Mouse (Mus musculus): ENCODE data around the gene Serpinf2. TPM values are rescaled to one million over a fixed set of nuclear protein-coding genes. Genes with fewer than 3 reads are reported as not detected.

The Serpinf2 gene
- polyA plus RNA-seq, 1 experiment, result 0.10 TPM

DNA sequence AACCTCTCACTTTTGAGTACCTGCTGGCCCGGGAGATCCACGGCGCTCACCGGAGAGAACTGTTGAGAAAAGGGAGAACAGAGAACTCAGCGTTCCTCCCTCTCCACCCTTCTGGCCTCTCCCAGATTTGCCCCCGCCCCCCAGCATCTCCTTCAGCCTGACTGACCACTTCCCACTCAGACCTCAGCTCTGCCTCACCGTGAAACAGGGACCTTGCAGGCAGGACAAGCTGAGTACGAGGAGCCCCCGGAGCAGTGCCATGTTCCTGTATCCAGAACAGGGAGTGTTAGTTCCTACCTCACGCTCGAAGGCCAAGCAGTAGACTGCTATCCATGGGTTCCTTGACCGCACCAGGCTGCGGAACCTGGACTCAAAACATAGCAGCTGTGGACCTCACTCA, 1.2 kb downstream of the Serpinf2 start:
- no peak for DNase-seq (ENCODE audit: extremely low spot score in 1 of 2, low spot score in 1 of 2)

DNA sequence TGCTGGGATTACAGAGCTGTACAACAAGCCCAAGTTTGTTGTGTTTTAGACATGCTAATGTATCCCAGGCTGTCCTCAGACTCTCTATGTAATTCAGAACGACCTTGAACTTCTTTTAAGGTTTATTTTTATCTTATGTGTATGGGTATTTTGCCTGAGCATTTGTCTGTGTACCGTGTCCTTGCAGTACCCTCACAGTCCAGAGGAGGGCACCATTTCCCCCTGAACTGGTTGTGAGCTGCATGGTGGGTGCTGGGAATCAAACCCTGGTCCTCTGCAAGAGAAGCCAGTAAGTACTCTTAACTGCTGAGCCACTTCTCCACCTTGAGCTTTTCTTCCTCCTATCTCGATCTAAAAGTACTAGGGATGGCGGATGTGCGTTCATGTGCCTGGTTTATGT, 5.3 kb downstream of the Serpinf2 start:
- DNase-seq (ENCODE audit: extremely low spot score in 1 of 2, low spot score in 1 of 2), result no peak

DNA sequence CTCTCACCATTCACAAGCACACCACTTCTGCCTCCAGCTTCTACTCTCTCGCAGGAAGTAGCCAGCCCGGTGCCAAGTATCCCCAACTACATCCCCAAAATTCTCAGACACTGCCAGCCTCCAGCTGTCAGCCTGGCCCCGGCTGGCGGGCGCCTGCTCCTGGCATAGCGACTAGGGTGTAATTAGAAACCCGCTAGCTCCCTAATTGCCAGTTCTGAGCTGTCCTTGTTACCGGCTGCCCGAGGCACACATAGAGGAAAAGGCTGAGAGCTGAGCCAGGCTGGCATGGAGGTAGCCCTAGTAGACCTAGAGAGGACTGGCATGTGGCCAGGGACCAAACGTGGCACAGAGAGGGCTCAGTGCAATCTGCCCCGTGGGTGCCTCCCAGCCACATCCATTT, 8.1 kb downstream of the Serpinf2 start:
- peak; percentile 72 to 76 for DNase-seq (ENCODE audit: extremely low spot score in 1 of 2, low spot score in 1 of 2)

DNA sequence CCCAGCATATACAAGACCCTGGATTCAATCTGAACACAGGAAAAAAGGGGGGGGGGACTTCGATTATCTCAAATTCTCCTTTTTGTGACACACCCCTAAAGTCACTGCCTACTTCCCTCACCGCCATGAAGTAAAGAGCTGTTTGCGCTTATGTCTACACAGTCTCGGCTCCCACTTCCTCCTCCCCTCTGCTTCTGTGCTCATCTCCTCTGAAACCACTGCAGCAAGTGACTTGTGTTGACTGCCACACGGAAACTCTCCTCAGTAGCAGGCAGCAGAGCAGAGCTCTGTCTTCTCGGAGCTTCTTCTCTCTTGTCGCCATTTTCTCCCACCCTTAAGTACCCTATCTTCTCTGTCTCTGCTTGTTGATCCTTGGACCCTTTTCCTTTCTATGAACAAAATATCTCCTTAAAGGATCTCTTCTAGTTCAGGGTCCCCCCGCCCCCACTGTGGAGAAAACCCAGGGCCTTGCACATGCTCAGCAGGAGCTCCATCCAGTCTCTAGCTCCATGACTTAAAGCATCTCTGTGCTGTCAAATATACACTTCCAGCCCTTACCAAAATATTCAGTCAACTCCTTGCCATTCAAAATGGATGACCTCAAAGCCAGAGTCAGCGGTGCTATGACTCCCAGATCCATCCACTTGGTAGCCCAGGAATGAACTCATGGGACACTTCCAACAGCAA, 10.2 kb downstream of the Serpinf2 start:
- no peak for DNase-seq (ENCODE audit: extremely low spot score in 1 of 2, low spot score in 1 of 2)

DNA sequence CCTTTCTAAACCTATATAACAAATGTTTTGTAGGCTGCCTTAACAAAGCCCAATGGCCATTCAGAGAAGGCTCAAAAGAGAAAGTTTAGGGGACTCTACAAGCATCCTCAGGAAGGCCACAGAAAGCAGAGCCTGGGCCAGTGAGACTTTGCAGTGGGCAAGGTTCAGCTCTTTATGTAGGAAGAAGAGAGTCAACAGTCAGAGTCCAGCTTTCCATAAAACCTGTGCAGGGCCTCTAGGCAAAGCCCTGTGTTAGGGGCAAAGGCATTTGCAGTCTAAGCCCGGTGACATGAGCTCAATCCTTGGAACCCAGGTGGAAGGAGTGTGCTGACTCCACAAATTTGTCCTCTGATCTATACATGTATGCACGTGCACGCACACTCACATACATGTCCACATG, 14.9 kb downstream of the Serpinf2 start:
- no peak for DNase-seq (ENCODE audit: extremely low spot score in 1 of 2, low spot score in 1 of 2)

DNA sequence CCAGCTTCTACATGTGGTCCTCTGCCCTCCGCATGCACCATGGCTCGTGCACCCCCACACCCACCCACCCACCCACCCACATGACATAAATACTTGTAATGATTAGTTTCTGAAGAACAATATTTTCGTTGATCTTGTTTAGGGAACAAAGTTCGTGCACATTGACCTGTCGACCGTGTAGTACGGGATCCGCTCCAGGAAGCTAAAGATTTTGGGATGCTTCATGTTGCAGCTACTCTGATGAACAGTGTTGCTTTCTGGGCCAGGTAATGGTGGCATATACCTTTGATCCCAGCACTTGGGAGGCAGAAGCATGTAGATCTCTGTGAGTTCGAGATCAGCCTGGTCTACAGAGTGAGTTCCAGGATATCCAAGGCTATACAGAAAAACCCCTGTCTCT, 15.4 kb downstream of the Serpinf2 start:
- DNase-seq (ENCODE audit: extremely low spot score in 1 of 2, low spot score in 1 of 2), result no peak

DNA sequence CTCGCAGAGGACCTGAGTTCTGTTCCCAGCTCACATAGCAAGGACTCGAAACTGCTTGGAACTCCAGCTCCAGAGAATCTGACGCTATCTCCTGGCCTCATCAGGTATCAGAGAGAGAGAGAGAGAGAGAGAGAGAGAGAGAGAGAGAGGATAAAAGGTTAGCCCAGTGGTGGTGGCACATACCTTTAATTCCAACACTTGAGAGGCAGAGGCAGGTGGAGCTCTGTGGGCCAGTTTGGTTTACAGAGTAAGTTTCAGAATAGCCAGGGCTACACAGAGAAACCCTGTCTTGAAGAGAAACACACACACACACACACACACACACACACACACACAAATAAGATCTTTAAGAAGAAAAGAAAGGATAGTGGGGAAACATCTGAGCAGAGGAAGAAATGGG, 16.3 kb downstream of the Serpinf2 start:
- no peak for DNase-seq (ENCODE audit: extremely low spot score in 1 of 2, low spot score in 1 of 2)

DNA sequence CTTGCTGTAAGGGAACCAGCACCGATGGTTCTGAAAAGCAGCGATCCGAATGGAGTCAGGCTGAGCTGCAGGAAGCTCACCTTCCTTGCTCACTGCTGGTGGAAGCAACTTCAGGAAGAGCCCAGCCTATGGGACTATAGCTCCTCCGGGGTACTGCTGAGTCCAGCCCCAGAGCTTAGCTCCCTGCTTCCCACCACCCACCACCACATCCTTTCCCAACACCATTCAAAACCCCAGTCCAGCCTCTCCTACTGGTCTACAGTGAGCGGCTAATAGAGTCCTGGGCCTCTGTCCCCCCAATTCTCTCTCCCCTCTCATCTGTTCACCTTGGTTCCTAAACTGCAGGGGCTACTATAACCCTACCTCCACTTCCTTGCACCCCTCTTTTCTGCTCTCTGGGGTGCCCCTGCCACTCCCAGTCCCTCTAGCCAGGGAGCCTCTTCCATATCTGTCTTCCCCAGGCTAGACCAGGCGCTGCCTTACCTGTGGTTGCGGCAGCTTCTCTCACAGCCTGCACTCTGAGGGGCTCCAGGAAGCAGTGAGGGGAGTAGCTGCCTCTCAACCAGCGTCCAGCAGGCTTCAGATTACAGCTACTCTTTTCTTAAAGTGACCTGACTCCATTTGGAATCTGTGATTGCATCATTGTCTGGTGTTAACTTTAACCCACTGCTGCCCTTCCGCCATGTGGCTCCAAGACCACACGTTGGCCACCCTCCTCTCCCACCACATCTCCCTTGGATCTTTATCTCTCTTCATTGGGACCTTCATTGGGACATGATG, 17.2 kb downstream of the Serpinf2 start, which contains the start of gene Serpinf1:
TSS of gene Serpinf1 (minus strand) at position 689 of the 780 bp plus-strand sequence.
- no peak for DNase-seq (ENCODE audit: extremely low spot score in 1 of 2, low spot score in 1 of 2)

DNA sequence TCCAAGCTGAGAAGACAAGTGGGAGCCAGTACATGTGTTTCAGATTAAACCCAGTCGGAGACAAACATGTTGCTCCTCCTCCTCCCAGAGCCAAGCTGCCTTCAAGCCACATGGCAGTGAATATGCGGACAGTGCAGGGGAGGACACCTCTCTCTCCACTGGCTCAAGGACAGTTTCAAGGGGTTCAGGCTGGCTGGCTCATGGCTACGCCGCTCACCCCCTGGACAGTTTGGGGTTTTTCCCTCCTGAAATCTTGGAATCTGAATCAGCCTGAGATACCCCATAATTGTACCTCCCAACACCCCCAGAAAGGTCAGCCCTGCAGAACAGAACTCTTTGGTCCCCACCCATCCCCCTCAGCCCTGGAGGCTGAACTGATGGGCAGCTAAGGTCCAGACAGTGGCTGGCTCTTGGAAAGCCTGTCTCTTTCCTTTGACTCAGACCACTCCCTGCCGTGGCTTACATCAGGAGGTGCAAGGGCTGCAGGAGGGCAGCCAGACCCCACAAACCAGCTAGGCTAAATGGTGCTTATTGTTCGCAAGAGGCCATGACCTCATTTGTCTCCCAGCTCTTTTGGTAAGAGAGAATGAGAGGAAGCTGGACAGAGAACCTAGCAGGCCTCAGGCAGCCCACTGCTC, 17.9 kb downstream of the Serpinf2 start:
- DNase-seq (ENCODE audit: extremely low spot score in 1 of 2, low spot score in 1 of 2), result no peak

DNA sequence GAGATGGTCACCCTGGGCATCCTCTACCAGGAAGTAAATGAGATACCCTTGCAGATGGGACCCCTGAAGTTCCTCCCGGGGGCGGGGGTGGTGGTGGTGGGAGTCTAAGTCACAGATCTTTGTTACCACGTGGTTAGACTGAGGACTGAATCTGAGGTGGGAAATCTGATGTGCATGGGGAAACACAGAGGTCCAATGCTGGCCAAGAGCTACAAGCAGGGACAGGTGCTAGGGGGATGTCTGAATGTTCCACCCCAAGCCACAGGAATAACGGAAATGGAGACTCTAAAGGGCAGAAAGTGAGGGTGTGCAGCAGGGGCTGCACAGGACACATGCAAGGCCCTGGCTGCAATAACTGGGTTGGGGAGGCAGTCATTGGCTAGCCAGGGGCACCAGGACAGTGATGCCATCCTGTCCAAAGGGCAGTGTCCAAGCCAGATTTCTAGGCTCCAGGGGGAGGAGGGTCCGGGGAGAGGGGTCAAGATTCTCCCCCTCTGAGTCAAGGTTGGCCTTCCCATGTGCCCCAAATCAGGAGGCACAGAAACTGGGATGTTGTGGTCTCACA, 18.5 kb downstream of the Serpinf2 start:
- DNase-seq (ENCODE audit: extremely low spot score in 1 of 2, low spot score in 1 of 2), result no peak

DNA sequence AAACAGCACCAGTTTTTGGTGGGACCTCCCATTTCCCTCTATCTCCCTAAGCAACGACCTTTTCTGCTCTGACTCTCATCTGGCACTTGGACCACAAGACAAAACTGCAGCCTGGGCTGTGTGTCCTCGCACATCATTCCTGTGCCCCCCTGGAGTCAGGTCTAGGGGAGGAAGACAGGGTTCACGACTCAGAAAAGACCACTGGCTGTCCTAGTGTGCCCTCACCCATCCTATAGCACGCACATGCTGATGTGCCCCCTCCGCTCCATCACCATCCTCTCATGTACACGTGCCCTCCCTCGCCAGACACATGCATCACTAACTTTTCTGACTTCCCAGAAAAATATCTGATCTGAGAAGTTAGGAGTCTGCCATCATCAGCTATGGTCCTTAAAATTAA, 19.4 kb downstream of the Serpinf2 start:
- no peak for DNase-seq (ENCODE audit: extremely low spot score in 1 of 2, low spot score in 1 of 2)

DNA sequence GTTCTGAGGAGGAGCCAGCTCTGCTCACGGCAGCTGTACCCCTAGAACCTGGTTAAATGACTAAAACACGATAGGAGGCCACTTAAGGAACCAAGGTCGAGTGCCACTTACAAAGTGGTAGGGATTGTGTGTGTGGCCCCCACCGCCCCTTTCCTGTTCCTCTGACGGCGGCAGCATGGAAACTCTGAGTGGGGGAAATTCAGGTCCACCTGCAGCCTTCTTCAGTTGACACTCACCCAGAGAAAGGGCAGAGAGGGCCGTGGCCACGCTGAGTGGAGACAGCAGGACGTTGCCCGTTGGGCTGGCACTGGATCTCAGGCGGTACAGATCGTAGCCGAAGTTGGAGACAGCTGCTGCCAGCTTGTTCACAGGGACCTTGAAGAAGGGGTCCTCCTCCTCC, 23.4 kb downstream of the Serpinf2 start:
- no peak for DNase-seq (ENCODE audit: extremely low spot score in 1 of 2, low spot score in 1 of 2)

DNA sequence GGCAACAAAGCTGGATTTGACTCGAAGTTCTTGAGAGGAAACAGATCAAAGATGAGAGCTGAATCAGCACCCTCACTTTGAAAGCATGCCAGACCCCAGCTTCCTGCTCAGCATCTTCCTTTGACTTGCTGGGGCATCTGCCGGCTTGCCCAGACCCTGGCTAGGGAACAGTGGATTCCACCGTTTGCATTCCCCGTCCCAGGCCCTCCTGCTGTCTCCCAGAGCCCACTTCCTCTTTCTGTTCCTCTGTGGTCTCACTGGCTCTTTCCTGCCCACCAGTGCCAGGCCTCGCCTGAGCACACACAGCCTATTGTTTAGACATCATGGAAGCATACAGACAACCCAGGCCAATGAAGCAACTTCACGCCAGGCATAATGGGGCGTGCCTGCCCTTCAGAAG, 24.3 kb downstream of the Serpinf2 start:
- no peak for DNase-seq (ENCODE audit: extremely low spot score in 1 of 2, low spot score in 1 of 2)

DNA sequence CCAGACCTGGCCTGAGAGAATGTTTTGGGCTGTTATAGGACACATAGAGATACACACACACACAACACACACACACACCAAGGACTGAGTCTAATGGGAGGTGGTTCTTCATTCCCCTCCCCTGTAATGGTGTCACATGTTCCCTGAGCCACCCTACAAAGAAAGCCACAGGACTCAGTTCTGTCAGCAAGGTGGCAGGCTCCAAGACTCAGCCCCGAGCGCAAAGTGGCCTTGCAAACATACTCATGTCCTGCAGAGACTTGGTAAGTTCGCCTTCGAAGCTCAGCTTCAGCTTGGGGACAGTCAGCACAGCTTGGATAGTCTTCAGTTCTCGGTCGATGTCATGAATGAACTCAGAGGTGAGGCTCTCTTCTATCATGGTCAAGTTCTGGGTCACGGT, 28.8 kb downstream of the Serpinf2 start:
- no peak for DNase-seq (ENCODE audit: extremely low spot score in 1 of 2, low spot score in 1 of 2)

DNA sequence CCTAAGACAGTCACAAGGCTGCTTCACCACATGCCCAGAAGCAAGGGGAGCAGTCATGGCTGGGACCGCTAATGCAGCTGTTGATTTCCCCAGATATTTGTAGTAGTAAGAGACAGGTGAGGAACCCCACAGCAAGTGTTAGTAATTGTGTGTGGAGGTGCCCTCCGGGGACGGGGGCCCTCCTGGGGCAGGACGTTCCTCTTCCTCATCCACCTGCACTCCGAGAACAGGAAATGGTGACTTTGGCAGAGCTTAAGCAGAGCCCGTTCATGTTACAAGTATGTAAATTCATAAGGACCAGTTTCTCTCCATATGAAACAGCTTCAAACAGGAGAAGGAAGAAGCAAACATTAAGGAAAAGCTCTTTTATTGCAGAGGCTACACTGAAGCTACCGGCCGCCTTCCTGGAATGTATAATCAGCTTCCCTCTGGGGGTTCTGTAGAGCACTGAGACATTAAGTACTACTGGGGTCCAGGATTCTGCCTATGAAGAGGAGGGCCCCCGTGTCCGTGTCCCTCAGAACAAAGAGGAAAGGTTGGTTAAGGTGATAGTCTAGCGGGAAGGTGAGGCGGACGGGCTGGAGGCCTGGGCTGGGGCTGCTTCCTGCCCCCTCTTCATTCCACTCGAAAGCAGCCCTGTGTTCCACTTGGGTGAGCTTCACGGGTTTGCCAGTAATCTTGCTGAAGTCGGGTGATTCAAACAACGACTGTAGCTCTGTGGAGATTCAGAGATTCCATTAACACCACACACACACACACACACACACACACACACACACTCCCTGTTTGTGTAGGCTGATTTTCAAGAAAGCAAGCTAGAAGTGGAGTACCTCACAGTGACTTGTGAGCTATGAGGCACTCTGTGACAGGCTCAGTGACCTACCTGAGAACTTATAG, 29.5 kb downstream of the Serpinf2 start:
- no peak for DNase-seq (ENCODE audit: extremely low spot score in 1 of 2, low spot score in 1 of 2)

DNA sequence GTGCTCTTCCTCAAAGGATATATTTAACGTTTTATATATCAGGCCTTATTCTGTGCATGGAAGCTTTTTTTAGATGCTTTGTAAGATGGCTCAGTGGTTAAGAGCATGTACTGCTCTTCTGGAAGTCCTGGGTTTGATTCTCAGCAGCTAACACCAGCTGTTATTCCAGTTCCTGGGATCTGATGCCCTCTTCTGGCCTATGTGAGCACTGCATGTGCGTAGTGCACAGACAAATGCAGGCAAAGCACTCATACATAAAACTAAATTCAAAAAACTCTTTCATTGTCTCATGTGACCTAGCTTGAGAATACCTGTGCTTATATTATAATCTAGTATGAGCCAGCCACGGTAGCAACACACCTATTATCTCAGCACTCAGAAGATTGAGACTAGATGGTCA, 32.5 kb downstream of the Serpinf2 start:
- peak in 1 of 2 experiments; percentile 51 for DNase-seq (ENCODE audit: extremely low spot score in 1 of 2, low spot score in 1 of 2)

DNA sequence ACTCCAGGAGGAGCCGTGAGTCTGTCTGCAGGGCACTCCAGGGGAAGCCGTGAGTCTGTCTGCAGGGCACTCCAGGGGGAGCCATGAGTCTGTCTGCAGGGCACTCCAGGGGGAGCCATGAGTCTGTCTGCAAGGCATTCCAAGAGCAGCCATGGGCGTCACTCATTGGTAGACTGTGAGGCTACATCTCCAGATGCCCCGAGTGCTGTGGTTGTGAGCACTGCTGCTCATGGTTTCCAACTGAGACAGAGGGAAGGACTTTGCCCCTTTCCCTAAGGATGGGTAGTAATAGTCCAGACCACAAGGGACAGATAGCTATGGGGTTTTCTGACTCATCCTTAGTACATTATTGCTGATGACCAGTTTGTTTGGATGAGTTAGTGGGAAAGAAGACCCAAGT, 33.3 kb downstream of the Serpinf2 start:
- no peak for DNase-seq (ENCODE audit: extremely low spot score in 1 of 2, low spot score in 1 of 2)

DNA sequence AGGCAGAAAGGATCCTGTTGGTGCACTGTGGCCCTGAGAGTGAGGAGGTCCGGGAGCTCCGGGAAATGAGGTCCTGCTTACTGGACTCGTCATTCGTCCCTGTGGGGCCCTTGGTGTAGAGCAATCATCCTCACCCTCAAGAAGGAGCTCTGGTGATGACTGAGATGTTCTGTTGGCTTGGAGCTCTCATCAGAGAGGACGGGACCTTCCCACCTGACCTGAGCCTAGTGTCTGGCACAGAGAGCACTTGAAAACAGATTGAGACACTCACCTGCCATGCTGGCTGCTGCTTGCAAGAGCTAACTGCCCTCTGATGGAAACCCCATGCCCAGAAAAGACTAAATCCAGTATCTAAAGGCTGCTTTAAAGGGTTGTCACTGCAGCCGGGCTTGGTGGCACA, 34.6 kb downstream of the Serpinf2 start:
- no peak for DNase-seq (ENCODE audit: extremely low spot score in 1 of 2, low spot score in 1 of 2)

DNA sequence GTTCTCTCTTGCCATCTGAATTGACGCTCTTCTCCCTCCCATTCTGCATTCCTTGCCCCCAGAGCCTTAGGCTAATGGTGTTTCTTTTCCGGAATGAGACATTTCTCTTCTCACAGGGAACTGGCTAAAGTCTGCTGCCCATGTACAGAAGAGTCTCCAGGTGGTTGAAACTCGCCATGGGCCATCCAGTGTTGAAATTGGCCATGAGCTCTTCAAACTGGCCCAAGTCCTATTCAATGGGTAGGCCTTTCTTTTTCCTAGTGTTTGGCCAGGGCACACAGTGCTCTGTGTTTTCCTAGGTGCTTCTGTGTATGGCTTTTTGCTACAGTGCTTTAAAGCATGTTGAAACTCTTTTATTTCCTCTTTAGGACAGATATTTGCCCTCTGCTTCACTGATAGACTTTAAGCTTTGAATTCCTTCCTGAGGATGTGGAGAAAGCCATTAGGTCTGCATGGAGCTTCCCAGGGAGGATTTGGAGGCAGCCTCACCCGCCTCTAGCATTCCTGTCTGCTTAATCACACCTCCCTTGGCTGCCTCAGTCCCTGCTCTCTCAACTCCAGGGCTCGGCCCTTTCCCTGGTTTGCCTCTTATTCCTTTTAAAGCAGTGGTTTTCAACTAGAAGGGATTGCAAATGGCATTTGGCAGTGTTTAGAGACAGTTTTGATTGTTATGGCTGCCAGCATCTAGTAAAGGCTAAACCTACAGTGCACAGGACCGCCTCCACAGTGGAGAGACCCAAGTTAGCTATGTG, 35.9 kb downstream of the Serpinf2 start:
- no peak for DNase-seq (ENCODE audit: extremely low spot score in 1 of 2, low spot score in 1 of 2)

DNA sequence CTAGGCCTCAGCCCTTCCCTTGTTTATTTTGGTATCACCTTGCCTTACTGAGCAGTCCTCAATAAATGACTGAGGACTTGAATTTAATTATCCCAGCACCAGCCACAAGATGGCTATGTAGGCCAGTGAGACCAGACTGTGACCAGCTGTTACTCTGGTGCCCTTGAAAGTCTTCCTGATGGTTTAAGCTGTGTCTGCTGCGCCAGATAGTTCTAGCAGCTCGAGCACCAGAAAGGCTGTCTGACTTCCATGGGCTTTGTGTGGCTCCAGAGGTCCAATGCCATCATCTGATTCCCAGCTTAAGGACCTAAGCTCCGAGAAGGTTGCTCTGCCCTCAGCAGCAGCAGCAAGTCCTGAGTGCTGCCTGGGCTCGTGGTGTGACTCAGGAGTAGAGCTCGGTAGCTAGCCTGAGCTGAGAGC, 37.1 kb downstream of the Serpinf2 start:
- peak; percentile 39 to 77 for DNase-seq (ENCODE audit: extremely low spot score in 1 of 2, low spot score in 1 of 2)
